In the genomic region with DNA sequence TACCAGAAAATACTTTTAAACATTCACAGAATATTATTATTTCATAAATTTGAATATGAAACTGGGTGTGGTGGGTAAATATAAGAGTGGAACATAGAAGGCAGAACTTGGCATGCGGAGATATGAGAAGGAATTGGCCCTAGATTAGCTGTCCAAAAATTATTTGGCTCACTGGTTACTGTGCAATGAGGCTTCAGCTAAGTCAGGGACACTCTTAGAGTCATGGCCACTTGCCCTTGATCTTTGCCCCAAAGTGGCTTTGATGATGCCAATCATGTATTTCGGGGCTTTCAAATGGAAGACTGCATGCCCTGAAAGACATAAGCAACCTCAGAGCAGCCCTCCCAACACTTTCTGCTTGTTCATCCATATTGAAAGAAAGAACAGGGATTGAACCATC, we compare ENCODE assay signal across 15 mouse cellular contexts.
DNase-seq lines count a peak whose midpoint lies in the region; ATAC-seq lines count a peak whose summit lies in the region.
"Had no signal": no experiment of that assay in that cellular context is flagged by ENCODE, and none has a peak within 500 bp of the region (broad histone marks: within the 10 kb centered on the region; RNA-seq: fewer than 3 reads in every experiment).

No protein-coding gene starts in this region.

- no peak overlapping the region for H3K4me3 ChIP-seq in midbrain, embryonic 13.5 days (replicated peaks)
- no peak overlapping the region for H3K4me3 ChIP-seq in midbrain, embryonic 10.5 days
- no peak overlapping the region for H3K4me3 ChIP-seq in hindbrain, embryonic 14.5 days (replicated peaks; ENCODE audit: low read length)
- no peak overlapping the region for H3K4me3 ChIP-seq in neural tube, embryonic 14.5 days (ENCODE audit: low read depth, low read length)
- H3K4me3 ChIP-seq: heart, embryonic 10.5 days; liver, embryonic 12.5 days; lung, embryonic 15.5 days had no signal

- peak; percentile 13 to 51 for DNase-seq in cerebellum, postnatal 14 days
- DNase-seq in cerebellum, adult 18-20 months = no peak
- DNase-seq in midbrain, embryonic 10.5 days (ENCODE audit: low spot score) = no peak
- DNase-seq in hindbrain, embryonic 14.5 days (ENCODE audit: low spot score) = no peak
- DNase-seq in right cerebral cortex, postnatal 36 days (ENCODE audit: low spot score in 2 of 2) = no peak
- DNase-seq: cerebellum, postnatal 36 days; gastrocnemius, postnatal 25 days; kidney, postnatal 25 days had no signal

- H3K27me3 ChIP-seq in midbrain, embryonic 13.5 days = no peaks in the 10 kb centered on the region
- H3K27me3 ChIP-seq in midbrain, embryonic 10.5 days (ENCODE audit: low read depth, poor library complexity, severe bottlenecking) = no peaks in the 10 kb centered on the region
- H3K27me3 ChIP-seq in hindbrain, embryonic 14.5 days (ENCODE audit: control insufficient read depth, insufficient read depth, low read length) = no peaks in the 10 kb centered on the region
- H3K27me3 ChIP-seq in neural tube, embryonic 14.5 days (ENCODE audit: control insufficient read depth, insufficient read depth, low read length) = no peaks in the 10 kb centered on the region
- H3K27me3 ChIP-seq: liver, embryonic 12.5 days; lung, embryonic 15.5 days had no signal

- H3K4me2 ChIP-seq in midbrain, embryonic 13.5 days (replicated peaks) = no peak overlapping the region
- no peak overlapping the region for H3K4me2 ChIP-seq in hindbrain, embryonic 14.5 days (replicated peaks)
- H3K4me2 ChIP-seq in neural tube, embryonic 14.5 days (ENCODE audit: low read depth, low read length) = no peak overlapping the region
- H3K4me2 ChIP-seq: liver, embryonic 12.5 days; lung, embryonic 15.5 days had no signal

- 68% methylated on average over 2 of the region's 2 CpGs for WGBS in midbrain, embryonic 13.5 days
- 80% methylated on average over 2 of the region's 2 CpGs for WGBS in midbrain, embryonic 10.5 days
- WGBS in hindbrain, embryonic 14.5 days = 44% methylated on average over 2 of the region's 2 CpGs
- WGBS in neural tube, embryonic 14.5 days = 86% methylated on average over 2 of the region's 2 CpGs

- H3K9me3 ChIP-seq in midbrain, embryonic 13.5 days = no peaks in the 10 kb centered on the region
- H3K9me3 ChIP-seq in midbrain, embryonic 10.5 days (replicated peaks) = no peaks in the 10 kb centered on the region
- no peaks in the 10 kb centered on the region for H3K9me3 ChIP-seq in hindbrain, embryonic 14.5 days (ENCODE audit: control insufficient read depth, low read length)
- H3K9me3 ChIP-seq in neural tube, embryonic 14.5 days (ENCODE audit: control insufficient read depth, low read length) = no peaks in the 10 kb centered on the region
- H3K9me3 ChIP-seq: heart, embryonic 10.5 days; liver, embryonic 12.5 days; lung, embryonic 15.5 days had no signal

- no peaks in the 10 kb centered on the region for H3K36me3 ChIP-seq in midbrain, embryonic 13.5 days
- no peaks in the 10 kb centered on the region for H3K36me3 ChIP-seq in midbrain, embryonic 10.5 days
- no peaks in the 10 kb centered on the region for H3K36me3 ChIP-seq in hindbrain, embryonic 14.5 days (replicated peaks; ENCODE audit: control insufficient read depth, insufficient read depth)
- H3K36me3 ChIP-seq in neural tube, embryonic 14.5 days (ENCODE audit: control insufficient read depth, insufficient read depth, low read length) = no peaks in the 10 kb centered on the region
- H3K36me3 ChIP-seq: heart, embryonic 10.5 days; liver, embryonic 12.5 days; lung, embryonic 15.5 days had no signal

- peak overlapping the region; percentile 76 for H3K27ac ChIP-seq in midbrain, embryonic 13.5 days
- no peak overlapping the region for H3K27ac ChIP-seq in midbrain, embryonic 10.5 days (replicated peaks)
- peak overlapping the region; percentile 85 for H3K27ac ChIP-seq in hindbrain, embryonic 14.5 days
- peak overlapping the region; percentile 64 for H3K27ac ChIP-seq in neural tube, embryonic 14.5 days (ENCODE audit: low read depth, low read length)
- H3K27ac ChIP-seq: heart, embryonic 10.5 days; liver, embryonic 12.5 days; lung, embryonic 15.5 days had no signal

- no peak overlapping the region for H3K9ac ChIP-seq in midbrain, embryonic 13.5 days (replicated peaks)
- no peak overlapping the region for H3K9ac ChIP-seq in hindbrain, embryonic 14.5 days
- no peak overlapping the region for H3K9ac ChIP-seq in neural tube, embryonic 14.5 days (replicated peaks; ENCODE audit: low read depth, low read length)
- H3K9ac ChIP-seq: liver, embryonic 12.5 days; lung, embryonic 15.5 days had no signal

- peaks cover 14% of the 10 kb centered on the region for H3K4me1 ChIP-seq in midbrain, embryonic 13.5 days (replicated peaks)
- H3K4me1 ChIP-seq in midbrain, embryonic 10.5 days = peaks cover 13% of the 10 kb centered on the region
- H3K4me1 ChIP-seq in hindbrain, embryonic 14.5 days (replicated peaks; ENCODE audit: control insufficient read depth, insufficient read depth, low read length) = peaks cover 8% of the 10 kb centered on the region
- H3K4me1 ChIP-seq in neural tube, embryonic 14.5 days (ENCODE audit: control insufficient read depth, insufficient read depth, low read length) = no peaks in the 10 kb centered on the region; the same call in 1 of the 2 replicates
- H3K4me1 ChIP-seq: heart, embryonic 10.5 days; liver, embryonic 12.5 days had no signal

- peak; percentile 52; the same call in 1 of the 2 replicates for ATAC-seq in midbrain, embryonic 13.5 days
- ATAC-seq in hindbrain, embryonic 14.5 days (ENCODE audit: low FRiP score) = no peak
- ATAC-seq in neural tube, embryonic 14.5 days (ENCODE audit: low read depth) = 0 out of 2 replicates have a peak, but pooled peaks have one; percentile 60
- no peak for ATAC-seq in erythroblast, adult 5-6 weeks (replicated peaks; ENCODE audit: low FRiP score, poor library complexity, severe bottlenecking)
- ATAC-seq: intestine, postnatal 0 days; liver, embryonic 12.5 days had no signal

Comparison
In these comparisons a context has a peak if more than half of its experiments do, and no peak if none do; other contexts are left out.
1. DNase-seq: peak in cerebellum, postnatal 14 days (2 of 2); none in cerebellum, adult 18-20 months (0 of 2), midbrain, embryonic 10.5 days (single experiment), hindbrain, embryonic 14.5 days (single experiment) and right cerebral cortex, postnatal 36 days (0 of 2).
2. ATAC-seq: peak in midbrain, embryonic 13.5 days (single experiment) and neural tube, embryonic 14.5 days (single experiment); none in hindbrain, embryonic 14.5 days (single experiment) and erythroblast, adult 5-6 weeks (single experiment).